Mouse (Mus musculus): Measurements from ENCODE around the gene Igf1r. TPM values are rescaled to one million over a fixed set of nuclear protein-coding genes. Genes with fewer than 3 reads are reported as not detected.

Igf1r gene
- polyA plus RNA-seq, 1 experiment from 2014 or later = 23.7 TPM

GRCm38 (mm10) chr7:68172776-68173175 is 220.1 kb downstream of the Igf1r start:
- H3K9ac ChIP-seq = no peak overlapping the region
- H3K4me2 ChIP-seq = no peak overlapping the region
- no peak for ATAC-seq (ENCODE audit: low read depth)
- peaks cover 51% of the 10 kb centered on the region for H3K36me3 ChIP-seq
- no peaks in the 10 kb centered on the region for H3K9me3 ChIP-seq
- 0 out of 2 replicates have a peak, but pooled peaks cover 6% of the 10 kb centered on the region for H3K4me1 ChIP-seq (replicated peaks)
- H3K27me3 ChIP-seq = no peaks in the 10 kb centered on the region
- H3K4me3 ChIP-seq = no peak overlapping the region
- H3K27ac ChIP-seq (replicated peaks) = no peak overlapping the region
- WGBS = 75% methylated on average over 7 of the region's 7 CpGs

- 94% methylated on average over 1 of the region's 1 CpGs for WGBS
- no peaks in the 10 kb centered on the region for H3K27me3 ChIP-seq
- H3K4me3 ChIP-seq = no peak overlapping the region
- H3K4me2 ChIP-seq = no peak overlapping the region
- no peak overlapping the region for H3K27ac ChIP-seq (replicated peaks)
- peaks cover 32% of the 10 kb centered on the region for H3K36me3 ChIP-seq
- no peaks in the 10 kb centered on the region for H3K4me1 ChIP-seq (replicated peaks)
- H3K9ac ChIP-seq = no peak overlapping the region
- no peaks in the 10 kb centered on the region for H3K9me3 ChIP-seq
- no peak for ATAC-seq (ENCODE audit: low read depth)
Observed at GRCm38 (mm10) chr7:68179672-68180071, 227.0 kb downstream of the Igf1r start.

- peaks cover 35% of the 10 kb centered on the region for H3K36me3 ChIP-seq
- H3K27me3 ChIP-seq = no peaks in the 10 kb centered on the region
- WGBS = 81% methylated on average over 1 of the region's 1 CpGs
- no peak overlapping the region for H3K9ac ChIP-seq
- no peak overlapping the region for H3K4me2 ChIP-seq
- H3K4me1 ChIP-seq (replicated peaks) = no peaks in the 10 kb centered on the region
- no peak overlapping the region for H3K27ac ChIP-seq (replicated peaks)
- no peaks in the 10 kb centered on the region for H3K9me3 ChIP-seq
- H3K4me3 ChIP-seq = no peak overlapping the region
- no peak for ATAC-seq (ENCODE audit: low read depth)
Observed at GRCm38 (mm10) chr7:68181104-68181503, 228.5 kb downstream of the Igf1r start.

GRCm38 (mm10) chr7:68182025-68182424 is 229.4 kb downstream of the Igf1r start:
- H3K4me2 ChIP-seq = no peak overlapping the region
- H3K9ac ChIP-seq = no peak overlapping the region
- no peak overlapping the region for H3K4me3 ChIP-seq
- H3K36me3 ChIP-seq = peaks cover 36% of the 10 kb centered on the region
- WGBS = 79% methylated on average over 7 of the region's 7 CpGs
- H3K4me1 ChIP-seq (replicated peaks) = no peaks in the 10 kb centered on the region
- H3K27ac ChIP-seq (replicated peaks) = no peak overlapping the region
- no peaks in the 10 kb centered on the region for H3K9me3 ChIP-seq
- ATAC-seq (ENCODE audit: low read depth) = no peak
- H3K27me3 ChIP-seq = no peaks in the 10 kb centered on the region

GRCm38 (mm10) chr7:68182773-68183172 is 230.1 kb downstream of the Igf1r start:
- Histone ChIP-seq H3K4me2 (no peak overlapping the region), H3K27me3 (no peaks in the 10 kb centered on the region), H3K4me1 (replicated peaks) (no peaks in the 10 kb centered on the region), H3K27ac (replicated peaks) (peak overlapping the region; percentile 10; the same call in 1 of the 2 replicates), H3K36me3 (peaks cover 43% of the 10 kb centered on the region), H3K4me3 (no peak overlapping the region), H3K9me3 (no peaks in the 10 kb centered on the region), H3K9ac (no peak overlapping the region)
- ATAC-seq (ENCODE audit: low read depth) = no peak
- 73% methylated on average over 6 of the region's 6 CpGs for WGBS

DNA sequence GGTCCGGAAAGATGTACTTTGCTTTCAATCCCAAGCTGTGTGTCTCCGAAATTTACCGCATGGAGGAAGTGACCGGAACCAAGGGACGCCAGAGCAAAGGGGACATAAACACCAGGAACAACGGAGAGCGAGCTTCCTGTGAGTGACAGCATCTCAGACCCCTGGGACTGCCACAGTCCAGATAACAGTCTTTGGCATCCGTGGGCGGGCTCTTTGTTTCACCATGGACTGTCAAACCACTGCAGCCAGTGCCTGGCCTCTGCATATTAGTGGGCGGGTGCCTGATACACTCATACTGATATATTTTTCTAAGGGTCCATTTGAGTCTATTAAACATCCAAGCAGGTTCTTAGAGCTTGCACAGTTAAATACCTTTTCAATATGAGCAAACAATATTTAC is 230.8 kb downstream of the Igf1r start:
- ATAC-seq (ENCODE audit: low read depth) = no peak
- Histone ChIP-seq H3K27me3 (no peaks in the 10 kb centered on the region), H3K4me3 (no peak overlapping the region), H3K4me2 (no peak overlapping the region), H3K36me3 (peaks cover 47% of the 10 kb centered on the region), H3K9ac (no peak overlapping the region), H3K4me1 (replicated peaks) (no peaks in the 10 kb centered on the region), H3K9me3 (no peaks in the 10 kb centered on the region), H3K27ac (replicated peaks) (no peak overlapping the region)
- 90% methylated on average over 10 of the region's 10 CpGs for WGBS

DNA sequence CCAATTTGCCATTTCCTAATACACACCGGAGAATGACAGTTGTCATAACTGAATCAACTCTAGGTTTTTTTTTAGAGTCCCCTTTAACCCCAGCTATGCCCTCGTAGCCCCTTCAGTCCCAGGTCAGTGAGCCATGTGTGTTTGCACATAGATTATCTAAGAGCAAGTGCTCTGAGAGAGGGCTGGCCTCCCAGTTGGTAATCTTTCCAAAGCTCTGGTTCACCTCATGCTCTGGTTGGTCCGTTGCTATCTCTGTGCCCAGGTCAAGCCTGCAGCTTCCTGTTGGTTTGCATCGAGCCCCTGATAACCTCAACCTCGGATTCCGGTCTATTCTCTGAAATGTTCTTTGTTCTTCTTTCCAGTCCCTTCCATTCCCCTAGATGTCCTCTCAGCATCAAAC is 236.6 kb downstream of the Igf1r start:
- ATAC-seq (ENCODE audit: low read depth) = no peak
- no peak overlapping the region for H3K9ac ChIP-seq
- H3K4me1 ChIP-seq (replicated peaks) = no peaks in the 10 kb centered on the region
- H3K36me3 ChIP-seq = peaks cover 87% of the 10 kb centered on the region
- H3K4me2 ChIP-seq = no peak overlapping the region
- H3K9me3 ChIP-seq = no peaks in the 10 kb centered on the region
- no peak overlapping the region for H3K4me3 ChIP-seq
- no peak overlapping the region for H3K27ac ChIP-seq (replicated peaks)
- WGBS = 95% methylated on average over 6 of the region's 6 CpGs
- H3K27me3 ChIP-seq = no peaks in the 10 kb centered on the region

DNA sequence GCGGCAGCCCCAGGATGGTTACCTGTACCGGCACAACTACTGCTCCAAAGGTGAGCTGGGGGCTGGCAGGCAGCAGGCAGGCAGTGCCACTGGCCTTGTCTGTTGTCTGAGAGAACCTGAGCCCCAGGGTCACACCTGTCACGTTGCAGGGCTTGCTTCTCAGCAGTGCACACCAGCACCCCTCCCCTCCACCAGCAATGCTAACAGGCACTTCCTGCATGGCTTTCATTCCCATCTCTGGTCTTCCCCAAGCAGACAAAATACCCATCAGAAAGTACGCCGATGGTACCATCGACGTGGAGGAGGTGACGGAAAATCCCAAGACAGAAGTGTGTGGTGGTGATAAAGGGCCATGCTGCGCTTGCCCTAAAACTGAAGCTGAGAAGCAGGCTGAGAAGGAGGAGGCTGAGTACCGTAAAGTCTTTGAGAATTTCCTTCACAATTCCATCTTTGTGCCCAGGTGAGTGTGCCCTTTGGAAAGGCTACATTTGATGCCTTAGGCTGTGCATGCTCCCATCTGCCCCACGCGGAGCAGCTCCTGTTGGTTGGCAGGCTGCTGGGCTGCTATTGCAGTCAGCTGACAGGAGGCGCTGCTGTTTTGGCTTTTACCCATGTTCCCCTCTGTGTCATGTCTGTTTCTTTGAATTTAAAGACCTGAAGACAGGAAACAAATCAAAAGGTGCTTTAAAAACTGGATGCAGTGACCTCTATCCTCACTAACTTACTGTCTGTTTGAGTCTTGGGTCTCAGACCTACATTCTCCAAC is 237.2 kb downstream of the Igf1r start:
- Histone ChIP-seq H3K27me3 (no peaks in the 10 kb centered on the region), H3K4me3 (no peak overlapping the region), H3K4me1 (replicated peaks) (no peaks in the 10 kb centered on the region), H3K9me3 (no peaks in the 10 kb centered on the region), H3K4me2 (no peak overlapping the region), H3K36me3 (peaks cover 87% of the 10 kb centered on the region), H3K9ac (no peak overlapping the region), H3K27ac (replicated peaks) (no peak overlapping the region)
- no peak for ATAC-seq (ENCODE audit: low read depth)
- WGBS = 93% methylated on average over 13 of the region's 13 CpGs

- 90% methylated on average over 15 of the region's 15 CpGs for WGBS
- H3K27me3 ChIP-seq = no peaks in the 10 kb centered on the region
- H3K4me1 ChIP-seq (replicated peaks) = 0 out of 2 replicates have a peak, but pooled peaks cover 3% of the 10 kb centered on the region
- no peak overlapping the region for H3K4me2 ChIP-seq
- H3K27ac ChIP-seq (replicated peaks) = no peak overlapping the region
- H3K9ac ChIP-seq = no peak overlapping the region
- H3K9me3 ChIP-seq = no peaks in the 10 kb centered on the region
- H3K4me3 ChIP-seq = no peak overlapping the region
- peaks cover 92% of the 10 kb centered on the region for H3K36me3 ChIP-seq
- ATAC-seq (ENCODE audit: low read depth) = no peak
Observed at GRCm38 (mm10) chr7:68193958-68194695, 241.5 kb downstream of the Igf1r start.

DNA sequence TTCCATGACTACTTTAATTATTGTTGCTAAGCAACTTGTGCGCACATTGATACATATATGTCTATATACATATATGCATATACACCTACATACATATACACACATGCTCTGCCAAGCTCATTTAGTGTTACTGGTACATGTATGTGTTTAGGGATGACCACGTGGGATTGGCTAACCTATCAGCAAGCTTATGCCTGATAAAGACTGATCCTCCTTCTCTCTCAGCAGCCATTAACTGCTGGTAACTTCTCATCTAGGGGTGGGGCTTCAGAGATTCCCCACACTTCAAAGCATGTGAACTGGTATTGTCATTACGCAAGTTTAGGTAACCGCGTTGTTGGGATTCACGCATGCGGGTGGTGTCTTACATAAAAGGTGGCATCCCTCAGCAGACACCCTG is 247.0 kb downstream of the Igf1r start:
- 0 out of 2 replicates have a peak, but pooled peaks cover 3% of the 10 kb centered on the region for H3K4me1 ChIP-seq (replicated peaks)
- 96% methylated on average over 7 of the region's 7 CpGs for WGBS

DNA sequence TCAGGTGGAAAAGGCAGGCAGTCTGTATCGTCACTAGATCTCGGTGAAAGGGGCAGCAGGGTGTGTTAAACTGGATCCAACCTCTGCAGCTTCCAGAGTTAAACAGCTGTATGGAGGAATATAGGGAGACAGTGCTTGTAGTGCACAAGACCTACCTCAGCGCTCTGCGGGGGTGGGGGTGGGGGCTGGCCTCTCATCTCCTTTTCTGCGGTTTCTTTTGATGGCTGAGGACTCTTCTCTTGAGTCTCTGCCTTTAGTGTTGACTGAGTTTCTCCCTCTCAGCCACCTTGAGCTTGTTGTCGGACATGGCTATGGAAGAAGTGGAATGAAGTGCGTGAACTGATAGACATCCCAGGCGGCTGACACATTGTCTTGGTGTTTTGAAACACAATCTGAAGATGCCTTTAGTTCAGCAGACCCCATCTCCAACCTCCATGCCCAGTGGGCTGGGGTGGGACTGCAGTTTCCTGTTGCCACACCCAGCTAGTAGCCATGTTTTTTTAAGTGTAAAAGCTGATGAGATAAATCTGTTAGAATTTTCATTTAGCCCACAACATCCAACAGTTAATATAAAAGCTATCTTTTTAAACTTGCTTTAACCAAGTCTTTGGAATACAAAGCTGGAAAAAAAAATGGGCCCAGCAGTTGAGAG is 253.3 kb downstream of the Igf1r start:
- Histone ChIP-seq H3K27me3 (no peaks in the 10 kb centered on the region), H3K4me3 (no peak overlapping the region), H3K9me3 (no peaks in the 10 kb centered on the region), H3K4me2 (no peak overlapping the region), H3K4me1 (replicated peaks) (no peaks in the 10 kb centered on the region), H3K36me3 (peaks cover 93% of the 10 kb centered on the region), H3K27ac (replicated peaks) (no peak overlapping the region), H3K9ac (no peak overlapping the region)
- ATAC-seq (ENCODE audit: low read depth) = no peak
- WGBS = 91% methylated on average over 8 of the region's 8 CpGs

More for the DNA sequence above, 247.0 kb downstream of the Igf1r start:
- H3K36me3 ChIP-seq = peaks cover 90% of the 10 kb centered on the region
- ATAC-seq (ENCODE audit: low read depth) = no peak
- H3K9ac ChIP-seq = no peak overlapping the region
- no peak overlapping the region for H3K4me2 ChIP-seq
- no peaks in the 10 kb centered on the region for H3K9me3 ChIP-seq
- no peak overlapping the region for H3K4me3 ChIP-seq
- no peak overlapping the region for H3K27ac ChIP-seq (replicated peaks)
- H3K27me3 ChIP-seq = no peaks in the 10 kb centered on the region

DNA sequence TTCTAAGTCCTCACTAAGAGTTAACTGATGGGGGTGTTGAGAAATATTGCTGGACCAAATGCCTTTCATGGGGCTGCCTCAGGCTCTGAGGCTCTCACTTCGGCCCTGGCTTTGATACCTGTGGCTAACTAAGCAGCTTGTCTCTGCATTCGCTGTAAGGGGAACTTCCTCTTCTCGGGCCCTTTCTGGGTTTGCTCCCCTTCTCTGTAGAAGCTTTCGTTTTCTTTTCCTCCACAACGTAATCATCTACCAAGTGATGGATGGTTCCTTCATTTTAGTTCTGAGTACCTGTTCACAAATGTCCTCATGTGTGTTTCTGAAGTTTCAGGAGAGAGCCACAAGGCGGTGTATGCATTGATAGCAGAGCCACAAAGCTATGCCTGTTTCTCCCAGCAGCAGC is 256.4 kb downstream of the Igf1r start:
- no peak overlapping the region for H3K4me2 ChIP-seq
- WGBS = 94% methylated on average over 6 of the region's 6 CpGs
- no peak overlapping the region for H3K27ac ChIP-seq (replicated peaks)
- H3K36me3 ChIP-seq = peaks cover 93% of the 10 kb centered on the region
- no peaks in the 10 kb centered on the region for H3K9me3 ChIP-seq
- no peaks in the 10 kb centered on the region for H3K4me1 ChIP-seq (replicated peaks)
- H3K27me3 ChIP-seq = no peaks in the 10 kb centered on the region
- ATAC-seq (ENCODE audit: low read depth) = no peak
- no peak overlapping the region for H3K9ac ChIP-seq
- H3K4me3 ChIP-seq = no peak overlapping the region

Measured in neural tube, embryonic 13.5 days (tissue).